In the genomic region with DNA sequence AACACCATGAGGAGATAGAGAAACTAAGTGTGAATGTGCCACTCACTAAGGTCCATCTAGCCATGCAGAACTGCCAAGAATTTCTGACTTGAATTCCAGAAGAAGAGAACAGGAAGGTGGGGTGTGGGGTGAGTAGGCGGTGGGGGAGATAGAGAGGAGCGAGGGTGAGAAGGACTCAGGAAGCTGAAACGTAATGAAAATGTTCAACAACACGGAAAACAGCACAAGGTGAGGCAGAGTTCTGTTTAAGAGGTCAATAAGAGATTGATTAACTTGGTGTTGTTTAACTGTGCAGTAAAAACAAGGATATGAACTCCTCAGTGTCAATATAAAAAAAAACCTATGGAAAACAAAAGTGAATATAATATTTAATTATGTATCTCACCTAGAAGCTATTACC, we compare ENCODE assay signal across 28 mouse cellular contexts. TPM values are rescaled to one million over a fixed set of nuclear protein-coding genes. Genes with fewer than 3 reads are reported as not detected.
"Had no signal": no experiment of that assay in that cellular context is flagged by ENCODE, and none has a peak within 500 bp of the region (broad histone marks: within the 10 kb centered on the region; RNA-seq: fewer than 3 reads in every experiment).

No protein-coding gene starts in this region.

- H3K36me3 ChIP-seq: embryonic facial prominence, embryonic 10.5 days; embryonic facial prominence, embryonic 12.5 days; embryonic facial prominence, embryonic 13.5 days; embryonic facial prominence, embryonic 15.5 days; forebrain, embryonic 10.5 days; forebrain, embryonic 12.5 days; forebrain, embryonic 15.5 days had no signal

- H3K4me1 ChIP-seq: embryonic facial prominence, embryonic 12.5 days had no signal

- H3K9me3 ChIP-seq: embryonic facial prominence, embryonic 10.5 days; embryonic facial prominence, embryonic 12.5 days; embryonic facial prominence, embryonic 13.5 days; embryonic facial prominence, embryonic 15.5 days; forebrain, embryonic 10.5 days; forebrain, embryonic 12.5 days; forebrain, embryonic 13.5 days; forebrain, embryonic 15.5 days had no signal

- H3K27ac ChIP-seq: embryonic facial prominence, embryonic 10.5 days; embryonic facial prominence, embryonic 12.5 days; embryonic facial prominence, embryonic 13.5 days; embryonic facial prominence, embryonic 15.5 days; forebrain, embryonic 10.5 days; forebrain, embryonic 12.5 days; forebrain, embryonic 13.5 days; forebrain, embryonic 15.5 days; gastrocnemius, adult 2 months; heart, adult 2 months had no signal

- ATAC-seq: forebrain, embryonic 13.5 days; forebrain, embryonic 14.5 days; forebrain, embryonic 15.5 days; forebrain, embryonic 16.5 days; forebrain, postnatal 0 days had no signal

- DNase-seq: cerebellum, adult 2 months; cerebellum, adult 8-10 months; cerebellum, adult 9-10 months; cerebellum, adult 9-11 months; cerebellum, postnatal 10 days; cerebellum, postnatal 14 days; cerebellum, postnatal 25 days; cerebellum, postnatal 36 days; embryo, embryonic 11 days; forebrain, postnatal 0 days; gastrocnemius, adult 2 months; gastrocnemius, postnatal 10 days; gastrocnemius, postnatal 14 days; gastrocnemius, postnatal 25 days; gastrocnemius, postnatal 36 days; heart, adult 18-20 months; heart, adult 2 months had no signal

- H3K27me3 ChIP-seq: embryonic facial prominence, embryonic 12.5 days; embryonic facial prominence, embryonic 13.5 days; embryonic facial prominence, embryonic 15.5 days; forebrain, embryonic 13.5 days; forebrain, embryonic 15.5 days had no signal

- H3K9ac ChIP-seq: embryonic facial prominence, embryonic 12.5 days; embryonic facial prominence, embryonic 13.5 days; embryonic facial prominence, embryonic 15.5 days; forebrain, embryonic 12.5 days; forebrain, embryonic 13.5 days; forebrain, embryonic 15.5 days; forebrain, postnatal 0 days had no signal

- H3K4me3 ChIP-seq: embryonic facial prominence, embryonic 10.5 days; embryonic facial prominence, embryonic 12.5 days; embryonic facial prominence, embryonic 13.5 days; embryonic facial prominence, embryonic 15.5 days; erythroblast, embryonic 14.5 days; forebrain, embryonic 10.5 days; forebrain, embryonic 12.5 days; forebrain, embryonic 13.5 days; forebrain, embryonic 15.5 days; gastrocnemius, adult 2 months; heart, adult 2 months had no signal

- H3K4me2 ChIP-seq: embryonic facial prominence, embryonic 12.5 days; embryonic facial prominence, embryonic 13.5 days; embryonic facial prominence, embryonic 15.5 days; forebrain, embryonic 12.5 days; forebrain, embryonic 13.5 days; forebrain, embryonic 15.5 days had no signal

RNA-seq across cellular contexts. Expression of a gene that starts 24.0 kb away (rescaled TPM):
- polyA plus RNA-seq: erythroblast, embryonic 14.5 days had no signal
